Mouse (Mus musculus) Muller cell, postnatal 12 days (primary cell): ENCODE measurements around the gene Stat3.

Experiments
- DNase-seq: peaks from one replicate; pipeline ENCODE4 v3.0.0-alpha.2; 2015; ENCODE audit errors: inconsistent ontology term

The Stat3 gene

GRCm38 (mm10) chr11:100927386-100927785, 12.0 kb downstream of the Stat3 start:
- DNase-seq, result no peak

DNA sequence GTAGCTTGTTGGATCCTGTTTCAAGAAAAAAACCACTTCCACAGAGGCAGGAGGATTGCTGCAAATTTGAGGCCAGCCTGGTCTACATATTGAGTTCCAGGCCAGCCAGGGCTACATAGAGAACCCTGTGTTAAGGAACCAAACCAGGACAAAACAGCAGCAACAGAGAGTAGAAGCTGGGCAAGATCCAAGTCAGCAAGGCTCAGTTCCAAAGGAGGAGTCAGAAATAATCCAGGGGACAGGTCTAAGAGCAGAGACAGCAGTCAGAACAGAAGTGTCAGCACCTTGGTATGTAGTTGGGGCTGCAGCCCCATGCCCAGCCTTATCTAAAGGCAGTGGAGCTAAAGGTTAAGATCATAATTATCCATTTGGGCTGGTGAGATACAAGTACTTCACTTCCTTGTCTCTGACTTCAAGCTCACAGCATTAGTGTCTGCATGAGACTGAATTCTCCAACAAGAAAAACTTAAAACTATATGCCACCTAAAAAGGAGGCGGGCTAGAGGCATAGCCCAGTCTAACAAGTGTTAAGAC, 14.9 kb downstream of the Stat3 start:
- DNase-seq, result no peak

DNA sequence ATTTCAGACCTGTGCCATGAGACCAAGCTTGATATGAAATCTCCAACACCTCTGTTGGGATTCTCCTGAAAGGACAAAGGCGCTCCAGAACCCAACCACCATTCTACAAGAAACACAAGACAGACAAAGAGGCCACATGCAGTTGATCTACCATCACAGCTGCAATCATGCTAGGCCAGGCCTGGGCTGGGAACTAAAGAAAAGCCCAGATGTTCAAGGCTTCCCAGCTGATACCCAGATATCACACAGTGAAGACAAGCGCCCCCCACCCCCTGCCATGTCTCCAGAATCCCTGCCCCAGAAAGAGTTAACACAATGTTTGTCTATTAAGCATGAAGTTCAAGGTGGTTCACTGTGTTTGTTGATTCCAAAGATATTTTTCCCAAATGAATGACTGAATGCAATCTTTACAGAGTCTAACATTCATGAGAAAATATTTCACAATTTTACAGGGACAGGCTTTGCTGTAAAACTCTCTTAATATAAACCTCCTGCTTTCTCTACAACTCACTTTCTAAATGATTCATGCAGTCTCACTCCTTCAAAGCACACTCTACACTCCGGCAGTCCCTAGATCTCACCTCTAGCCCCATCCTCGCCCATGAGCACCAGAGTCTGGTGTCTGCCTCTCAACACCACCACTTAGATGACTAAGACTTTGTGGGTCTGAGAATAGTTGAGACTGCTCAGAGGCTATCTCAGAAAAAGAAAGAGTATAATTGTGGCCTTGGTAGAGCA, 18.3 kb downstream of the Stat3 start:
- no peak for DNase-seq

DNA sequence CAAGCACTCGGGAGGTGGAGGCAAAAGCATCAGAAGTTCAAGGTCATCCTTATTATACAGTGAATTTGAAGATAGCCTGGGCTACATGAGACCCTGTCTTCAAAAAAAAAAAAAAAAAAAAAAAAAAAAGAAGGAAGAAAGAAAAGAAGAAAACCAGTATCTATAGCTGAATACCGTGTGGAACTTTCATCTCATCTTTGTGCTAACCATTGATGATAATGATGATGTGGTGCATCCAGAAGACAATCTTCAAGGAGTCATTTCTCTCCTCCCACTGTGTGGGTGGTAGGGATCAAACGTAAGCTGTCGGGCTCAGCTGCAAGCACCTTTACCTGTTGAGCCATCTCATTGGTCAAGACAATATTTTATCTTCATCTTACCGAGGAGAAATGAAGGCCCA, 21.3 kb downstream of the Stat3 start:
- DNase-seq, result no peak

GRCm38 (mm10) chr11:100916432-100916971, 22.8 kb downstream of the Stat3 start:
- DNase-seq, result no peak

DNA sequence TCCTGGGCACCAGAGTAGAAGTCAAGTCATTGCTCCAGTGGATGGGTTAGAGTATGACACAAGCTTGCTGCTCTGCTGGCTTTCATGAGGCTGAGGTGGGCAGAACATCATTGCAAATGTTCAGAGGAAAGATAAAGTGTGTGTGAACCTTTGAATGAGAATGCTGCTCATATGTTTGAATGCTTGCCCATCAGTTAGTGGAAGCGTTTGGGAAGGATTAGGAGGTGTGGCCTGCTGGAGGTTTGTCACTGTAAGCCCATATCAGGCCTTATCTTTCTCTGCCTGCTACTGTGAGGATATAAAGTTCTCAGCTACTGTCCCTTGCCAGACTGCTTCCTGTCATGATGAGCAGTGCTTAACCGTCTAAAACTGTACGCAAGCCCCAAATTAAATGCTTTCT, 24.3 kb downstream of the Stat3 start:
- no peak for DNase-seq

- DNase-seq, result no peak
Observed at GRCm38 (mm10) chr11:100914415-100914814, 24.9 kb downstream of the Stat3 start.

- no peak for DNase-seq
Observed at GRCm38 (mm10) chr11:100912401-100913155, 26.8 kb downstream of the Stat3 start.

- DNase-seq, result no peak
Observed at GRCm38 (mm10) chr11:100908567-100908966, 30.8 kb downstream of the Stat3 start.

- no peak for DNase-seq
Observed at GRCm38 (mm10) chr11:100908112-100908511, 31.2 kb downstream of the Stat3 start.

DNA sequence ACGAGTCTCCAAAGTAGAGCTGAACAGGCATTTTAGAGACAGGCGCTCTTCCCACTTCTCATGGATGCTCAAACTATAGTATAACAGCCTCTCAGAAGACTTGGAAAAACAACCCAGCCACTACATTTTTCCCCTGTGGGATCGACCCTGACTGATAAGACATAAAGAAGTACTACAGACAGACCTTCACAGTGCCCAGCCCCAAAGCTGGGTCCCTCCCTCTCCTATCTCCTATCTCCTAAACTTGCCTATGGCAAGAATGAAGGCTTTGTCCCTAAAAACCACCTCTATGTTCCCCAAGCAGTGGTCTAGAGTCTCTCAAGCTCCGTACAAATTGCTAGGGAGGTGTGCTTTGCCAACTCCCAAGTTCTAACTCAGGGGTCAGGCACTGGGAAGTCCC, 32.5 kb downstream of the Stat3 start:
- DNase-seq, result no peak

DNA sequence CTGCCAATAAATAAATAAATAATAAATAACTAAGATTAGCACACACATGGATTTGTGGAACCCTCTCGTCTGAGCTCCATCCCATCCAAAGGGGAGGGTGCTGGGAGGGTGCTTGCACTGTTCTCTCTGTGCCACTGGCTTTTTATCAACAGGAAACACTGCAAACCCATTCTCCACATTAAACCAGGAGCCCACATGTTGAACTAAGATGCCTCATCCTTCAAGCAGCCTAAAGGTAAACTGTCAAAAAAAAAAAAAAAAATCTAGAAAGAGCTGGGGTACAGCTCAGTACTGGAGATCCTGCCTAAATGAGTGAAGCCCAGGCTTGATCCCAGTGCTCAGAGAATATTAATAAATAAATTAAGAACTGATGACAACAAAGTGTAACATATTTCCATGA, 33.4 kb downstream of the Stat3 start:
- no peak for DNase-seq

GRCm38 (mm10) chr11:100904580-100905351, 34.6 kb downstream of the Stat3 start:
- no peak for DNase-seq

DNA sequence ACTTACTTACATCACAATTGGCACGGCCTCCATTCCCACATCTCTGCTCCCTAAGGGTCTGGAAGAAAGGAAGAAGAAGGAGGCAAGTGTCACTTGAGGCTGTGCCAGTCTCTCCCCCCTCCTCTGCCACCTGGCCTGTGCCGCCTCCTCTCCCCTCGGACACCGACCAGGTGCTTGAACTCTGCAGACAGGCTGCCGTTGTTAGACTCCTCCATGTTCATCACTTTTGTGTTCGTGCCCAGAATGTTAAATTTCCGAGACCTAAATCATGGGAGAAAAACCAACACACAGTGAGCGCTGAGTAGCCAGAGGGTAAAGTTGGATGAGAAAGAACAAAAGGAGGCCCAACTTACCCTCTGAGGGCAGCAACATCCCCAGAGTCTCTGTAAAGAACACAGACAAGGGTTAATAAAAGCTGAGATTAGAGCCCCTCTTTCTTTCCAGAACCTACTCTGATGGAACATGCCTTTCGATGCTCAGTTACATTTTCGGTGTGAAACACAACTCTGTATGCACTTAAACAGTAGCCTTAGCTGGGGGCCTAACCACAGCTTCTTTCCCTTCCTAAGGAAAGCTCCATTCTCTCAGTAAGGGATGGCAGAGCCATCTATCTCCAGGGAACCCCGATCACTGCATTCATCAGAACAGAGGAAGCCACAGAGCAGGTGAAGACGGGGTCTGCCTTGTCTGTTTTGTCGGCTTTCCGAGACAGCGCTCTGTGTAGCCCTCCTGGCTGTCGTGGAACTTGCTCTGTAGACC, 40.7 kb downstream of the Stat3 start:
- DNase-seq, result peak; percentile 77

DNA sequence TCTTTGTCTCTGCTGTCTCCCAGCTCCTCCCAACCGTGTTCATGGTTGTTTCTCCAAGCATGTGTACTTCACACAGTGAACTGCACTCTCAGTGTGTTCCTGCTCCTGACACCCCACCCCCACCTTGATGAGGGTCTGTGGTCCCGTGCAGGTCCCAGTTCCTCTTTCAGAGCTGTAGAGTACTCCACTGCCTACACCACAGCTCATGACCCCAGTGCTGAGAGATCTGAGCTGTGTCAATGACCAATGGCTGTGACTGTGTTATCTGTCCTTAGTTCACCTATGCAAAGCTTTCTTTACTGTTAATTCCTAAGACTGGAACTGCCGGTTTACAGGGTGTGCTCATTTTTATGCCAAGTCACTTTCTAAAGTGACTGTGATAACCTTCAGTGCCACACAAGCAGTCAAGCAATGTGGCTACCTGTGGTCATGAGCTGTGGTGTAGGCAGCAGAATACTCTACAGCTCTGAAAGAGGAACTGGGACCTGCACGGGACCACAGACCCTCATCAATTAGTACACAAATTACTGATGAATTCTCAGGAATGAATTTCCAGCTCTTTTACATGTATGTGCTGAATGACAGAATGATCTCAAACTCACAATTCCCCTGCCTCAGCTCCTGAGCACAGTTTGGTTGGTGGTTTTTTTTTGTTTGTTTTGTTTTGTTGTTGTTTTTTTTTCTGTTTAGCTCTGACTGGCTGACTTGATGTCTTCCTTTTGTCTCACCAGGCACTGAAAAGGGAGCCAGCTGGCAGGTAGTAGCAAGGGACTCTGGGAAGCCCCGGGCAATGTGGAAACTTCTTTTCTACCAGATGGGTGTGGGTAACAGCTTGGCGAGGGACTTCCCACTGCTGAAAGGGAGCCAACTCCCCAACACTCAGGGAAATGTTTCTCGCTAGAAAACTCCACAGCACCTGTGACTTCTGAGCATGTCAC, 41.8 kb downstream of the Stat3 start:
- peak; percentile 80 for DNase-seq

GRCm38 (mm10) chr11:100896078-100896477, 43.3 kb downstream of the Stat3 start:
- no peak for DNase-seq

DNA sequence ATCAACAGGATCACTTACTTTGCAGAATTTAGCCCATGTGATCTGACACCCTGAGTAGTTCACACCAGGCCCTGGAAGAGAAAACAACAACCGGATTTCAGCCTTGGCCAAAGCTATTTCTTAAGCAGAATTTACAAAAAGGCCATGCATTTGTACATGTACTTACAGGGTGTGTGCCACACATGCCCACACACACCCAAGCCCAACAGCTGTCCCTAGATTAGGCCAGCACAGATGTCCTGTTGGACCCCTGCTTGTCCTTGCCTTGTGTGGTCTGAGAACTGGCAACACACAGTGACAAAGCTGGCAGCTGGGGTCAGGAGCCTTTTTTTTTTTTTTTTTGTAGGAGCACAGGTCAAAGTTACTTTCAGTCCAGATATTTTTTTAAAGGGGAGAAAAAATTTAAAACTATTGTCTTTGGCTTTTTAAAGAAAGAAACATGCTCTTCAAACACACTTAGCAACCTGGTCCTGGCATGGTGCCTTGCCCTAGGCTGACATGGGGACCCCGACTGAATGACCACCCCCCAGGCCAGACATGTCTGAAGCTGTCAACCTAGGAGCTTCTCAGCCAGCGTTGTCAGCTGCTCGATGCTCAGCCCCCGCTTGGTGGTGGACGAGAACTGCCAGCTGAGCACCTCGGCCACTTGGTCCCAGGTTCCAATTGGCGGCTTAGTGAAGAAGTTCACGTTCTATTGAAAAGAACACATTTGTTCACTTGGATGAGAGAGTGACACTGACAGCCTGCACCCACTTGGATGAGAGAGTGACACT, 45.0 kb downstream of the Stat3 start:
- no peak for DNase-seq

- DNase-seq, result peak; percentile 83
Observed at GRCm38 (mm10) chr11:100893482-100893881, 45.9 kb downstream of the Stat3 start.

- DNase-seq, result no peak
Observed at GRCm38 (mm10) chr11:100892435-100892834, 46.9 kb downstream of the Stat3 start.
